Mouse (Mus musculus): ENCODE data around the gene Tenm3. TPM values are rescaled to one million over a fixed set of nuclear protein-coding genes. Genes with fewer than 3 reads are reported as not detected.

Tenm3 gene
- polyA plus RNA-seq, 1 experiment from 2014 or later = 16.4 TPM

DNA sequence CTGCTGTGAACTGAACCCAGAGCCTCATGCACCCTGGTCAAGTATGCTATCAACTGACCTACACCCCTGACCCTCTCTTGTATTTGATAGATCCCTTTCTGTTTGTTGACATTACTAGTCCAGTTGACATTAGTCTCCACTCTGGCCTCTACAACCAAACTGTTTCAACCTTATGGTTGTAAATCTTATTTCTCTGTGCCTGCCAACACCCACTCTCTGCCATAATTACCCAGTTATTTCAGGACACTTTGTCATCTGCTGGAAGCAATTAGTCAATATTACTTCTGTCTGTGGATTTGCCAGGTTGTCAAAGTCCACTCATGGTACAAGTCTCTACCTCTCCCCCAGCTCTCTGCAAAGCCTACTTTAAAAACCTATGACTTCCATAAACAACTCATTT, 326.3 kb downstream of the Tenm3 start:
- Histone ChIP-seq H3K4me1 (replicated peaks) (no peaks in the 10 kb centered on the region), H3K9ac (no peak overlapping the region), H3K9me3 (no peaks in the 10 kb centered on the region), H3K4me2 (replicated peaks) (no peak overlapping the region), H3K36me3 (no peaks in the 10 kb centered on the region), H3K27ac (no peak overlapping the region), H3K4me3 (replicated peaks) (no peak overlapping the region), H3K27me3 (replicated peaks) (no peaks in the 10 kb centered on the region)
- peak; percentile 28; the same call in 1 of the 2 replicates for ATAC-seq

DNA sequence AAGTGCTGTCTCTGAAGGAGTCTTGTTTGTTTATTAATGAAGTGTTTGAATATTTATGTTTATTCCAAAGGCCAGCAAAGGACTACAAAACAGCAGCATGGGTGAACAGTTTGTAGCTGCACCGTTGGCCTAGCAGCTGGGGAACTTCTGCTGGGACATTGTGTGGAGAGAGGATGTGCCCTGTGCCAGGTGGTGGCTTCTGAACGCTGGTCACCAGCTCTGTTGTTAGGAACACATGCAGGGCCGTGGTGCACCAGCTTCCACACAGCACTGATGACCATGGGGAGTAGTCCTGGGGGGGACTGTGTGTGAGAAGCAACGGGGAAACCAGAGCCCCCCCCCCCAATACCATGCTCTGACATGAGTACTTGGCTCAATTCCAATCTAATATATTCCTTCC, 329.5 kb downstream of the Tenm3 start:
- Histone ChIP-seq H3K27me3 (replicated peaks) (no peaks in the 10 kb centered on the region), H3K36me3 (no peaks in the 10 kb centered on the region), H3K27ac (no peak overlapping the region), H3K9ac (no peak overlapping the region), H3K9me3 (no peaks in the 10 kb centered on the region), H3K4me2 (replicated peaks) (no peak overlapping the region), H3K4me1 (replicated peaks) (no peaks in the 10 kb centered on the region), H3K4me3 (replicated peaks) (no peak overlapping the region)
- ATAC-seq = no peak
- 82% methylated on average over 4 of the region's 4 CpGs for WGBS

DNA sequence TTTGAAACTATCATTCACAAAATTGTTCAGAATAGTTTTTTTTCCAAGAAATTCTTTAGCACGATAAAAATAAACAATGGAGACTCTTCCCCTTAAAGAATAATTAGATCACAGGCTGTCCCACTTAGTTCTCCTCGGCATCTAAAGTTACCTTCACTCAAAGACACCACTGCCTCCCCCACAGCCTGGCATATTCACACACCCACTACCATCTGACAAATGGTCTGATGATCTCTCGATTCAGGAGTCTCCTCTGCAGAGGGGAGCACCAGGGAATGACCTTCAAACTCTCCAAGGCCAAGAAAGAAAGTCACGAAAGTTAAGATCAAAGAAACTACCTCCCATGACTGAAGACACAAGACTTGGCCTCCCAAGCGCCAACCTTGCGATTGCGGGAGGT, 329.9 kb downstream of the Tenm3 start:
- no peak overlapping the region for H3K4me3 ChIP-seq (replicated peaks)
- no peak overlapping the region for H3K27ac ChIP-seq
- no peaks in the 10 kb centered on the region for H3K4me1 ChIP-seq (replicated peaks)
- H3K27me3 ChIP-seq (replicated peaks) = no peaks in the 10 kb centered on the region
- no peaks in the 10 kb centered on the region for H3K36me3 ChIP-seq
- no peak for ATAC-seq
- H3K9ac ChIP-seq = no peak overlapping the region
- H3K4me2 ChIP-seq (replicated peaks) = no peak overlapping the region
- WGBS = 85% methylated on average over 7 of the region's 7 CpGs
- H3K9me3 ChIP-seq = no peaks in the 10 kb centered on the region

DNA sequence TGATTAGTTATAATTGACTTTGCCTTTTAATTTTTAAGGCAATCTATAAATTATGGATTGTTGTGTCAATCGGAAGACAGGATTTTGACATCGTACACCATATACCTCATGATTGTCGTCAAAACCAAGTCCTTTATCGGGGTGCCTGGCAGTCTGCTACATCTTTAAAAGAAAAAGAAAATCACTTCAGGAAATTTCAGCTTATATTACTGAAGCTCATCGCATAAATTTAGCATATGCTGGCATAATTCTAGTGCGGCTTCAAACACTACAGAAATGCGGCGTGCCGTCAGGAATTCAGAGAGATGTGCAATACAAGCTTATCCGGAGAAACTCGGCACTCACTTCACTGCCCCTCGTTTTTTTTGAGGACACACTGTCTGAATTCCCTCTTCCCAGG, 332.2 kb downstream of the Tenm3 start:
- WGBS = 85% methylated on average over 12 of the region's 12 CpGs
- no peak overlapping the region for H3K4me2 ChIP-seq (replicated peaks)

DNA sequence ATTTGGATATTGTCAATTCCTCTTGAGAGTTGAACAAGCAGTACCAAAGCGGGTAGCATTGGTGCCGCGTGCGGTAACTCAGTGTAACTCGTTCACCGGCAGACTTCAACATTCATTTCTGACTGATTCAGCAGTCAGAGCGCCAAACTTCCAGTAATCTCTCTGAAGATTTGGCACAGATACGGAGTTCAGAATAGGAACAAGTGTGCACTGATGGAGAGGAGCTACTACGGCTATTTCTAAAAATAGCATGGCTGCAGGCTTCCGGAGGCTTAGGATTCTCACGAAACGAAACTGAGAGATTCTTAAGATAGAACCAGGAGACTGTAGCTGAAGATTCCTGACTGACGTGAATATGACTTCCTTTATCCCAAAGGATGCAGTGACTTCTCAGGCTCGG, 332.6 kb downstream of the Tenm3 start:
- Histone ChIP-seq H3K4me2 (replicated peaks) (no peak overlapping the region), H3K4me3 (replicated peaks) (no peak overlapping the region), H3K9ac (no peak overlapping the region), H3K4me1 (replicated peaks) (no peaks in the 10 kb centered on the region), H3K36me3 (no peaks in the 10 kb centered on the region), H3K27me3 (replicated peaks) (no peaks in the 10 kb centered on the region), H3K27ac (no peak overlapping the region), H3K9me3 (no peaks in the 10 kb centered on the region)
- 73% methylated on average over 14 of the region's 14 CpGs for WGBS
- no peak for ATAC-seq

More for the DNA sequence above, 332.2 kb downstream of the Tenm3 start:
- no peaks in the 10 kb centered on the region for H3K36me3 ChIP-seq
- H3K27me3 ChIP-seq (replicated peaks) = no peaks in the 10 kb centered on the region
- H3K4me1 ChIP-seq (replicated peaks) = no peaks in the 10 kb centered on the region
- H3K4me3 ChIP-seq (replicated peaks) = no peak overlapping the region
- H3K27ac ChIP-seq = no peak overlapping the region
- H3K9me3 ChIP-seq = no peaks in the 10 kb centered on the region
- no peak overlapping the region for H3K9ac ChIP-seq
- ATAC-seq = no peak

DNA sequence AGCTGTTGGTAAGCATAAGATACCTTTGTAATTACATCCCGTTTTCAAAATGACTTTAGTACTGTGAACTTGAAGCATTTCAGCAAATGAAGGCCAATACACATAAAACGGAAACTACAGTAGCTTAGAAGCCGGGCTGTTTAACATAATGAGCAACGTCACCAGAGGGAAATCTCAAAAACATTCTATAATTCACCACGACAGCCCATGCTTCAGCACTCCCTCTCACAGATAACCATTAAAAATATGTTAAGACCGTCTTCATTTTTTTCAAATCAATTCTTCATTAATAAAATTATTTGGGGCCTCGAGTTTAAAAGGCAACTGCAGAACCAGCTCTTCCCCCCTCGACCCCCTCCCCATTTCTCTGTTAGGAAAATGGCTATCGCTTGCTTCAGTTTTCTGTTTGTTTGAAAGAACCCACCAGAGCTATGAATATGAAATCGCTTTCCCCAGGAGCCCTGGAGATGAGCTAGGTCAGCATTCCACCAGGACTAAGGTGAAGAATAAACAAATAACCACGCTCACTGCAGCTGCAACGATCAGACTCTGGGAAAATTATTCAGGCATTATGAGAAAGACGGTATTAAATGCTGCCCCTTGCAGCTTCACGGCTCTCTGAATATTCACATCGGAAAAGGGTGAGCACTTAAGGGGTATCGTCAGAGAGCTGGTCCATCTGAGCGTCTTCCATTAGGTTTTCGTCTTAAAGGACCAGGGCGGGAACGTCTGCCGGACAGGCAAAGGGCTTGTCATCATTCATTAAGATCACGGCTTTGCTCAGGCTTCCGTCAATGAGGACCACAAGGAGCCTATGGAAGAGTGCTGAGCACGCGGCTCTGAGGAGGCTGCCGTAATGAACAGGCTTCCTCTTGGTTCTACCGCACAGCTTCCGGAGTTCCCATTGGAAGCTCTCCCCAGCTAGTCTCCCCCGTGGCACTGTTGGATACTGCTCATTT, 334.8 kb downstream of the Tenm3 start:
- Histone ChIP-seq H3K27ac (no peak overlapping the region), H3K9ac (no peak overlapping the region; the same call in 1 of the 2 replicates), H3K4me2 (replicated peaks) (peak overlapping the region; percentile 50), H3K9me3 (no peaks in the 10 kb centered on the region), H3K4me1 (replicated peaks) (0 out of 2 replicates have a peak, but pooled peaks cover 2% of the 10 kb centered on the region), H3K36me3 (no peaks in the 10 kb centered on the region), H3K27me3 (replicated peaks) (no peaks in the 10 kb centered on the region), H3K4me3 (replicated peaks) (peak overlapping the region; percentile 15; the same call in 1 of the 2 replicates)
- 42% methylated on average over 29 of the region's 29 CpGs for WGBS
- ATAC-seq = no peak

DNA sequence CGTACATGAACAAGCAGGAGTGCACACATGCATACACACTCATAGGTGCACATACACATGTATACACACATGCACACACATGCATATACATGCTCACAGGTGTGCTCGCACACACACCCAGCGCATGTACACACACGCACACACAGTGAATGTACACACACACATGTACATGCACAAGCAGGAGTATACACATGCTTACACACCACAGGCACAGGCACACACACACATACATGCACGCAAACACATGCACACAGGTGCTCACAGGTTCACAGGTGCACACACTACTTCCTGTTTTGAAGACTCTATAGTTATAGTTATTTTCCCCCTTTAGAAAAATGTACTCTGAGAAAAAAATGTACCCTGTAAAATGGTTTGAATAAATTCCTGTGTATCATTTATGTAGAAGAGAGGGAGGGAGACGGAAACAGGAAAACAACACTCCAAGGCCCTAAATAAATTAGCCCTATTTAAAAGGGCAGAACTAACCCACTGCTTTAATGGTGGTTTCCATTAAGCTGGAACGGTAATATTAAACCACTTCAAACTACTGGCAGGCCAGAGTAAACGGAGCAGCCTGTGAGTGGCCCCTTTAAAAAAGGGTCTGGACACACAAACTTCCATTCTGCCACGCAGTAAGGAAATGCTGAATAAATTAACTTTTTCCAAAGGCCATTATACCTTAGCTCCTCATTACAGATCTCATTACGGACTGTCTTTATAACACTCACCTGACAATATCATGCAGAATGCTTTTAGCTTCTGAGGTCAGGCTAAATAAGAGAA, 335.8 kb downstream of the Tenm3 start:
- Histone ChIP-seq H3K4me2 (replicated peaks) (no peak overlapping the region), H3K27me3 (replicated peaks) (no peaks in the 10 kb centered on the region), H3K4me1 (replicated peaks) (0 out of 2 replicates have a peak, but pooled peaks cover 2% of the 10 kb centered on the region), H3K9ac (no peak overlapping the region), H3K4me3 (replicated peaks) (no peak overlapping the region), H3K36me3 (no peaks in the 10 kb centered on the region), H3K9me3 (no peaks in the 10 kb centered on the region), H3K27ac (no peak overlapping the region)
- no peak for ATAC-seq
- WGBS = 77% methylated on average over 10 of the region's 10 CpGs

DNA sequence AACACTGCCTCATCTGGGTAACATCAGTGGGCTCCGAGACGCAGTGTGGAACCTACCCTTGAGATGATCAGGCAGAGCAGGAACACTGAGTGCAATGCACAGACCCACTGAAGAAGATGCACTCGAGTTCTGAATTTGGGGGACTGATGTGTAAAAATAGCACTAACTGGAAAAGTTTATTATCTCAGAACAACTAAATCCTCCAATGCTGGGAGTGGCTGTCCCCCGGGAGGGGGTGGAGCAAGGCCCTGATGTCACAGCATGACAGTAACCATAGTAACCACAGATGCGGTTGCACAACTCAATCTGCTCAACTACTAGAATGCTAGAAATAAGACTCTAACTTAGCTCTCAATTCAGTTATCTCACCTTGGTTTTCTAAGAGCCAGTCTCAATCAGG, 351.3 kb downstream of the Tenm3 start:
- Histone ChIP-seq H3K36me3 (no peaks in the 10 kb centered on the region), H3K4me1 (replicated peaks) (no peaks in the 10 kb centered on the region), H3K27me3 (replicated peaks) (no peaks in the 10 kb centered on the region), H3K27ac (no peak overlapping the region), H3K9me3 (no peaks in the 10 kb centered on the region), H3K9ac (no peak overlapping the region), H3K4me2 (replicated peaks) (no peak overlapping the region), H3K4me3 (replicated peaks) (no peak overlapping the region)
- no peak; the same call in 1 of the 2 replicates for ATAC-seq
- WGBS = 78% methylated on average over 5 of the region's 5 CpGs

DNA sequence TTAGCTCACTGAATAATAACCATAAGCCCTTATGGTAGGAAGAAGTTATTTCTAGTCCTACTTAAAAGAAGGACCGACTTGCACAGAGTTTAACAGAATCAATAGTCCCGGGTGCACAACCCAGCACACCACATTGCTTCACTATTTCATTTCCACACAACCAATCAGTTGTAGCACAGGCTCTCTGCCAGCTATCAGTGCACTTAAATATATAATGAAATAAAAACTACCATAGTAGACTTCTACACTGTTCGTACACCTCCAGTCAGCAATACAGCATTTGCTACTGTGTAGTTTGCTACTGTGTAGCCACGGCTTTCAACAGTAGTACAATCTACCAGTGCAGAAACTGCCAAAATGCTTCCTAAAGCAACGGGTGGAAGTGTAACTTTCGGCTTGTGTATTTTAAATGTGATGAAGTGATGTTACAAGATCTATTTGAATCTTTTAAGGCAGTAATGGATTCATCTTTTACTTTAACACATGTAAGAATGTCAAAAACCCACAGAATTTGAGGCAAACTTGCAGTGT, 353.1 kb downstream of the Tenm3 start:
- H3K27me3 ChIP-seq (replicated peaks) = no peaks in the 10 kb centered on the region
- H3K4me2 ChIP-seq (replicated peaks) = no peak overlapping the region
- no peak for ATAC-seq
- H3K27ac ChIP-seq = no peak overlapping the region
- no peaks in the 10 kb centered on the region for H3K36me3 ChIP-seq
- H3K4me3 ChIP-seq (replicated peaks) = no peak overlapping the region
- H3K4me1 ChIP-seq (replicated peaks) = no peaks in the 10 kb centered on the region
- 75% methylated on average over 6 of the region's 6 CpGs for WGBS
- H3K9ac ChIP-seq = no peak overlapping the region
- no peaks in the 10 kb centered on the region for H3K9me3 ChIP-seq

DNA sequence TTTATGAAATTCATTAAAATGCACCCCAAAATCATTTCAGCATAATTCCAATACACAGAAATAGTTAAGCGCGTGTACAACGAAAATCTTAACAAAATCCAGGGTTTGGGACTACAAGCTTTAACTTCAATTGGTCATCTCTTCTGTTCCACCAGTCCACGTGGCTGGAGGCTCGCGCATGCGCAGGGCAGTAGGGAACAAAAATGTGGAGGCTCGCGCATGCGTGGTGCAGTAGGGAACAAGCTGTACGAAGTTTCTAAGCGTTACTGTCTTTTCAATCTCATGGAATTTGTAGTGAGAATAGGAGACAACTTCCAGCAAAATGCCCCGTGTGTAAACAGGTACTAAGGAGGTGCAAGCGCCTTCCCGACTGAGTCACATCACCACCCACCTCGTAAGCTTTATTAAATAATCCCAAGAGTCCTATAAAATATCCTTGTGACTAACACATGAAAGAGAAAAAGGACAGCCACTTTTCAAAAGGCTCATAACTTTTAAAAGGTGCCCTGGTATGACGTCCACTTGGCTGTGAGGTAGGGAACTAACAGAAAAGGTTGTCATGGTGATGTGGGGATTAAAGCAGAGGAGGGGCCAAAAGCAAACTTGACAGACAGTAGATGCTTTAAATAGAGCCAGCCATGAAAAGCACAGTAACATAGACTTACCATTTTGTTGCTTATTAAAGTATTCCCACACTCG, 353.7 kb downstream of the Tenm3 start:
- no peak overlapping the region for H3K4me2 ChIP-seq (replicated peaks)
- ATAC-seq = no peak
- H3K27me3 ChIP-seq (replicated peaks) = no peaks in the 10 kb centered on the region
- H3K27ac ChIP-seq = no peak overlapping the region
- H3K9me3 ChIP-seq = no peaks in the 10 kb centered on the region
- H3K4me1 ChIP-seq (replicated peaks) = no peaks in the 10 kb centered on the region
- no peak overlapping the region for H3K4me3 ChIP-seq (replicated peaks)
- WGBS = 84% methylated on average over 18 of the region's 18 CpGs
- H3K36me3 ChIP-seq = no peaks in the 10 kb centered on the region
- no peak overlapping the region for H3K9ac ChIP-seq

DNA sequence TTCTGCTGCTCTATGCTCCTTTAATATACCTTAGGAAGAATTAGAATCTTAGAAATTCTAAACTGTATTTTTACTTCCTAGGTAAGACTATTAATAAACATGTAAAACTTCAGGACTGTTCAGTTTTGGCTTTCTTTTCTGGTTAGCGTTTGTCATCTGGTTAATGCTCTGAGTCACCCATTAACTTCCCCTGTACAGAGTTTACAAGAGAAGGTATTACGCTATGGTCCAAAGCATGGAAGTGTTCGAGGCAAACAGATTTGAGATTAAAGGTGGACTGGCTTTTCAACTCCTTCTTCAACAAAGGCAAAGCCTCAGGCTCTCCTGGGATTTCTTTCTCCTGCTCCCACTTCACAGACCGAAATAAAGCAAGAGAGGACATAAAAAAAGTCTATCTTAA, 354.3 kb downstream of the Tenm3 start:
- 62% methylated on average over 4 of the region's 4 CpGs for WGBS
- Histone ChIP-seq H3K27me3 (replicated peaks) (no peaks in the 10 kb centered on the region), H3K4me1 (replicated peaks) (no peaks in the 10 kb centered on the region), H3K4me3 (replicated peaks) (no peak overlapping the region), H3K36me3 (no peaks in the 10 kb centered on the region), H3K4me2 (replicated peaks) (no peak overlapping the region), H3K9ac (no peak overlapping the region), H3K9me3 (no peaks in the 10 kb centered on the region), H3K27ac (no peak overlapping the region)
- no peak for ATAC-seq

DNA sequence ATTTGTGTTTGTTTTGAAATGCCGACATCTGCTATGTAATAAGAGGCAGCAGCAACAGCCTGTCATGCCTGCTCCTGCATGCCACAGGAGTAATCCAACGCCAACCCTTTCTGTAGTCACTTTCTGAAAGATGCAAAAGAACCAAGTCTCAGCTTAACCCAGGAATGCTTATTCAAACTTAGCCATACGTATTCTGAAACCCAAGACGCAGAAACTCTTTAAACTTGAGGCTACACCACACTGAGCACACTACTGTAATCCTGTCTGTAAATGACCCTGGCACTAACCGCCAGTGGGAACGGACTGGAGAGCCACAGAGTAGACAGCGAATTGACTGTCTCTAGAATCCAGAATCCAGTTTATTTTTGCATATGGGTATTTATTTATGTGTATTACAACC, 354.9 kb downstream of the Tenm3 start:
- H3K27ac ChIP-seq = no peak overlapping the region
- H3K4me2 ChIP-seq (replicated peaks) = no peak overlapping the region

More for the DNA sequence above, 354.9 kb downstream of the Tenm3 start:
- no peaks in the 10 kb centered on the region for H3K4me1 ChIP-seq (replicated peaks)
- H3K27me3 ChIP-seq (replicated peaks) = no peaks in the 10 kb centered on the region
- H3K9me3 ChIP-seq = no peaks in the 10 kb centered on the region
- 71% methylated on average over 7 of the region's 7 CpGs for WGBS
- H3K9ac ChIP-seq = no peak overlapping the region
- no peaks in the 10 kb centered on the region for H3K36me3 ChIP-seq
- ATAC-seq = no peak
- H3K4me3 ChIP-seq (replicated peaks) = no peak overlapping the region

Data from intestine, embryonic 15.5 days (tissue).